Mouse (Mus musculus): Measurements from ENCODE around the gene Rapgefl1. TPM values are rescaled to one million over a fixed set of nuclear protein-coding genes. Genes with fewer than 3 reads are reported as not detected.
"Not testable (repeated sequence)": the region's sequence is repeated elsewhere in the genome, so short reads cannot be mapped to it uniquely, and the experiment has no call there.

The Rapgefl1 gene
- polyA plus RNA-seq, 1 experiment from 2014 or later: 12.9 TPM

DNA sequence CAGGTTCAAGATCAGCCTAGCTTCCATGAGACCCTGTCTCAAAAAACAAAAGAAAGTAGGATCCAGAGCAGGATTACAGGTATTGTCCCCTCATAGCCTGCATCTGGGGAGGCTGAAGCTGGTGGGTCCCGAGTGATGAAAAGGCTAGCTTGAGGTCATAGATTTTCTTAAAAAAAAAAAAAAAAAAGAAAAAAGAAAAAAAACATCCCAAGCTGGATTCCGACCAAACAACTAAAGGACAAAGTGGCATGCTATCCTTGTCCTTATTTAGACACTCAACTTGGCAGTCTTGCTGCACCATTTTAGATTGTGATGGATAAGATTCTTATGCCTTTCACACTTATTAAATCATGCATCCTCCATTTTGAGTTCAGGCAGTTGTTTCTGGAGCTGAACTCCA is 28.2 kb upstream of the Rapgefl1 start:
- Histone ChIP-seq H3K36me3 (replicated peaks; ENCODE audit: control insufficient read depth, insufficient read depth) (peaks cover 80% of the 10 kb centered on the region), H3K9me3 (ENCODE audit: control insufficient read depth, low read length) (no peaks in the 10 kb centered on the region), H3K27me3 (ENCODE audit: control insufficient read depth, insufficient read depth, low read length) (no peaks in the 10 kb centered on the region), H3K4me3 (replicated peaks; ENCODE audit: low read length) (no peak overlapping the region), H3K27ac (peak overlapping the region; percentile 95), H3K4me1 (replicated peaks; ENCODE audit: control insufficient read depth, insufficient read depth, low read length) (peaks cover 25% of the 10 kb centered on the region), H3K4me2 (replicated peaks) (peak overlapping the region; percentile 54), H3K9ac (peak overlapping the region; percentile 59; the same call in 1 of the 2 replicates)
- no peak for DNase-seq (ENCODE audit: low spot score)
- 75% methylated on average over 2 of the region's 2 CpGs for WGBS
- no peak for ATAC-seq (ENCODE audit: low FRiP score)

DNA sequence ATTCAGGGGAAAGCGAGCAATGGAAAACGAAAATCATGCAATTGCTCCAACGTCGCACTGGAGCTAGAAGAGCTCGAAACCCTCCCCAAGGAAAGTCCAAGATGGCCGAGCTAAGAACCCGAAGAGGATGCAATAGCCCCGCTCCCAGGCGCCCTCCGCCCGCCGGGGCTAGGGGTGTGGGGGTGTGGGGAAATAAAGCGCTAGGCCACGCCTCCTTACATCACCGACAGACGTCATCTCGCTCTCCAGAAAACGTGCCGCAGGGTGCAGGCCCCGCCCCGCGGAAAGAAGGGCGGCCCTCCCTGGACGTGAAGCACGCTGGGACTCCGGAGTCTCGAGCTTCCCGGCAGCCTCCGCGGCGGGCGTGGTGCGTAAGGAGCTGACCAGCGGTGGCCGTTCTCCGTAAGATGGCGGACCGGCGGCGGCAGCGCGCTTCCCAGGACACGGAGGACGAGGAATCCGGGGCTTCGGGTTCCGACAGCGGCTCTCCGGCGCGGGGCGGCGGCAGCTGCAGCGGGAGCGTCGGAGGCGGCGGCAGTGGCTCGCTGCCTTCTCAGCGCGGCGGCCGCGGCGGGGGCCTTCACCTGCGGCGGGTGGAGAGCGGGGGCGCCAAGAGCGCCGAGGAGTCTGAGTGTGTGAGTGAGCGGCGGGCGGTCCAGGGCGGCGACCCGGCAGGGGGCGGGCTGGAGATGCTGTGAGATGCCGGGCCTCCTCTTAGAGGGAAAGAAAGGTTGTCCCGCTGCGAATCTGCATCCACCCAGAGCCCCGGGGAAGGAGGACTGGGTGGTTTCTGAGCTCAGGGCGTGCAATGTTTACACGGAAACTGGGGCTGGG is 26.9 kb upstream of the Rapgefl1 start:
- Histone ChIP-seq H3K4me1 (replicated peaks; ENCODE audit: control insufficient read depth, insufficient read depth, low read length) (peaks cover 25% of the 10 kb centered on the region), H3K36me3 (replicated peaks; ENCODE audit: control insufficient read depth, insufficient read depth) (peaks cover 78% of the 10 kb centered on the region), H3K4me2 (replicated peaks) (peak overlapping the region; percentile 89), H3K9ac (peak overlapping the region; percentile 82), H3K9me3 (ENCODE audit: control insufficient read depth, low read length) (no peaks in the 10 kb centered on the region), H3K27ac (peak overlapping the region; percentile 95), H3K27me3 (ENCODE audit: control insufficient read depth, insufficient read depth, low read length) (no peaks in the 10 kb centered on the region), H3K4me3 (replicated peaks; ENCODE audit: low read length) (peak overlapping the region; percentile 78)
- under 1% methylated on average over 71 of the region's 84 CpGs for WGBS
- peak; percentile 98 for ATAC-seq (ENCODE audit: low FRiP score)
- DNase-seq (ENCODE audit: low spot score): peak; percentile 99

DNA sequence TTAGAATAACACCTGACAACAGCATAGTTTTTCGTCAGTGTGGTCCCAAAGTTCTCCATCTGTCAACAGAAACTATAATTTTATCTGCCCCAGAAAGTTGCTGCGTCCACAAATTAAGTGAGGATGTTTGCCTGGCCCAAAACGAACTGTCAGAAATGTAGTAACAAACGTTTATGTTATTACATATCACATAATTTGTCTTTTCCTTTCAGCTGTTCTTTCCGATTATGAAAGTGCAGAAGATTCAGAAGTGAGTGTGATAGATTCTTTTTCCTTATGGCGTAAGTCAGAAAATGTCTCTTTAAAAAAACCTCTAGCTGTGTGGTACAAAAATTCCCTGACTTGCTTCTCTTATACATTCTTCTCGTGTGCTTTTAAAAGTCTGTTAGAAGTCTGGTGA is 25.9 kb upstream of the Rapgefl1 start:
- Histone ChIP-seq H3K27me3 (ENCODE audit: control insufficient read depth, insufficient read depth, low read length) (no peaks in the 10 kb centered on the region), H3K4me3 (replicated peaks; ENCODE audit: low read length) (peak overlapping the region; percentile 78), H3K4me2 (replicated peaks) (peak overlapping the region; percentile 89), H3K36me3 (replicated peaks; ENCODE audit: control insufficient read depth, insufficient read depth) (peaks cover 75% of the 10 kb centered on the region), H3K9ac (peak overlapping the region; percentile 82), H3K27ac (peak overlapping the region; percentile 95), H3K4me1 (replicated peaks; ENCODE audit: control insufficient read depth, insufficient read depth, low read length) (peaks cover 25% of the 10 kb centered on the region), H3K9me3 (ENCODE audit: control insufficient read depth, low read length) (no peaks in the 10 kb centered on the region)
- 83% methylated on average over 7 of the region's 7 CpGs for WGBS
- DNase-seq (ENCODE audit: low spot score) (no peak), ATAC-seq (ENCODE audit: low FRiP score) (no peak)

DNA sequence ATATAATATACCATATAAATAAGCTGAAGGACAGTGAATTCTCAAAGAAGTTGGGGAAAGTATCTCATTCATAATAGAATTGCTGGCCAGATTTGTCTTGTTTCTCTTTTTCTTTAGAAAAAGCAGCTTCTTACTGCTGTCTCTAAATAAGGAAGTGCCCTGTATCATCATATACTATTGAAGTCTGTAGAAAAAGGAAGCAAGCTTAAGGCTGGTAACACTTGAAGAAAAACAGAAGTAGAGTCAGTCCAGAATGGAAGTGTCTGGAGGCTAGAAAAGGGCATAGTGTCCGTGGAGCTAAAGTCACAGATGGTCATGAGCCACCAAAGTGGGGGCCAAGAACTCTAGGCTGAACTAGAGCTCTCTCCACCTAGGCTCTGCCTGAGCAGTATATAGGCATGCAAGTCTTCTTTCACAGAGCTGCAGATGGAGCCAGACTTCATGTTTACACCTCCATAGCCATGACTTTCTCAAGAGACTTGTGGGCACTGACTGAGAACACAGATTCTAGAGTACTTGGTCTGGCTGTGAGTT is 19.8 kb upstream of the Rapgefl1 start:
- Histone ChIP-seq H3K27ac (no peak overlapping the region), H3K9ac (no peak overlapping the region), H3K9me3 (ENCODE audit: control insufficient read depth, low read length) (no peaks in the 10 kb centered on the region), H3K27me3 (ENCODE audit: control insufficient read depth, insufficient read depth, low read length) (no peaks in the 10 kb centered on the region), H3K36me3 (replicated peaks; ENCODE audit: control insufficient read depth, insufficient read depth) (peaks cover 91% of the 10 kb centered on the region), H3K4me1 (replicated peaks; ENCODE audit: control insufficient read depth, insufficient read depth, low read length) (peaks cover 3% of the 10 kb centered on the region; the same call in 1 of the 2 replicates), H3K4me2 (replicated peaks) (no peak overlapping the region), H3K4me3 (replicated peaks; ENCODE audit: low read length) (no peak overlapping the region)
- WGBS: 90% methylated on average over 1 of the region's 1 CpGs
- ATAC-seq (ENCODE audit: low FRiP score) (no peak), DNase-seq (ENCODE audit: low spot score) (no peak)

DNA sequence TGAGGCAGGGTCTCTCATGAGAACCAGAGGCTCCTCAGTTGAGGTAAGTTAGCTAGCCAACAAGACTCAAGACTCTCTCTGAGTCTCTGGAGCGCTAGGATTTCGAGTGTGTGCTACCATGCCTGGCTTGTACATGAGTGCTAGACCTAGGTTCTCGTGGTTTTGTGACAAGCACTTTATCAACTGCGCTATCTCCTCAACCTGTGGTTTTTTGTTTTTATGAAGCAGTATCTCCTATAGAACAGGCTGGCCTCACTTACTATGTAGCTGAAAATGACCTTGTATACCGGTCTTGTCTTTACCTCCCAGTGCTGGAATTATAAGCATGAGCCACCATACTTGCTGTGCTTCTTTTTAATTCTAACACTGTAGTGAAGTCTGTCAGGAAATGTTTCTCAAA is 15.6 kb upstream of the Rapgefl1 start:
- H3K9ac ChIP-seq: no peak overlapping the region
- H3K4me1 ChIP-seq (replicated peaks; ENCODE audit: control insufficient read depth, insufficient read depth, low read length): no peaks in the 10 kb centered on the region
- WGBS: 93% methylated on average over 5 of the region's 5 CpGs
- no peak overlapping the region for H3K27ac ChIP-seq
- H3K36me3 ChIP-seq (replicated peaks; ENCODE audit: control insufficient read depth, insufficient read depth): peaks cover 97% of the 10 kb centered on the region
- no peak overlapping the region for H3K4me3 ChIP-seq (replicated peaks; ENCODE audit: low read length)
- H3K4me2 ChIP-seq (replicated peaks): no peak overlapping the region
- DNase-seq (ENCODE audit: low spot score) (no peak), ATAC-seq (ENCODE audit: low FRiP score) (no peak)
- no peaks in the 10 kb centered on the region for H3K9me3 ChIP-seq (ENCODE audit: control insufficient read depth, low read length)
- H3K27me3 ChIP-seq (ENCODE audit: control insufficient read depth, insufficient read depth, low read length): no peaks in the 10 kb centered on the region

DNA sequence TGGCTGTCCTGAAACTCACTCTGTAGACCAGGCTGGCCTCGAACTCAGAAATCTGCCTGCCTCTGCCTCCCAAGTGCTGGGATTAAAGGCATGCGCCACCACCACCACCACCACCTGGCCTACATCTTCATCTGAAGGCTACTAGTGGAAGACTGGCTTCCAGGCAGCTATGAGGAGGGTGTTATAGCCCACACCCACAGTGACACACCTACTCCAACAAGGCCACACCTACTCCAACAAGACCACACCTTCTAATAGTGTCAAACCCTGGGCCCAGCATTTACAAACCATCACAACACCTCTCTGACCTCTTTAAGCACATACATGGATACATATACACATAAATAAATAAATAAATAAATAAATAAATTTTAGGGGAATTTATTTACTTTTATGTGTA is 10.5 kb upstream of the Rapgefl1 start:
- not testable (repeated sequence) for H3K27ac ChIP-seq; H3K9ac ChIP-seq; H3K4me3 ChIP-seq (replicated peaks; ENCODE audit: low read length); H3K4me1 ChIP-seq (replicated peaks; ENCODE audit: control insufficient read depth, insufficient read depth, low read length); H3K4me2 ChIP-seq (replicated peaks); ATAC-seq (ENCODE audit: low FRiP score); DNase-seq (ENCODE audit: low spot score); H3K9me3 ChIP-seq (ENCODE audit: control insufficient read depth, low read length); H3K27me3 ChIP-seq (ENCODE audit: control insufficient read depth, insufficient read depth, low read length)
- 96% methylated on average over 2 of the region's 2 CpGs for WGBS
- H3K36me3 ChIP-seq (replicated peaks; ENCODE audit: control insufficient read depth, insufficient read depth): peaks cover 97% of the 10 kb centered on the region

DNA sequence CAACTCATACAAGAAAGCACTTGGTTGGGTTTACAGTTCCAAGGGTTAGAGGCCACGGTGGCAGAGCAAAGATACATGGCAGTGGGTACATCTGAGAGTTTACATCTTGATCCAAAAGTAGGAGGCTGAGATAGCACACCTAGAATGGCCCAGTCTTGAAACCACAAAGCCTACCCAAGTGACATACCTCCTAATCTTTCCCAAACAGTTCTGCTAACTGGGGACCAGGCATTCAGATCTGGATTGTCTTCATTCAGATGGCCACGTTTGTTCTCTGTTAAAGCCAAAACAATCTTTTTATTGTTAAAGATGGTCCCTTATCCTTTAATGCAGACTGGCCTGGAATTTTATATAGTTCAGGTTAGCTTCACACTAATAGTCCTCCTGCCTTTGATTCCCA is 8.7 kb upstream of the Rapgefl1 start:
- H3K27ac ChIP-seq: no peak overlapping the region
- no peak overlapping the region for H3K4me2 ChIP-seq (replicated peaks)
- no peak overlapping the region for H3K4me3 ChIP-seq (replicated peaks; ENCODE audit: low read length)
- no peaks in the 10 kb centered on the region for H3K27me3 ChIP-seq (ENCODE audit: control insufficient read depth, insufficient read depth, low read length)
- ATAC-seq (ENCODE audit: low FRiP score) (no peak), DNase-seq (ENCODE audit: low spot score) (no peak)
- H3K4me1 ChIP-seq (replicated peaks; ENCODE audit: control insufficient read depth, insufficient read depth, low read length): no peaks in the 10 kb centered on the region
- no peaks in the 10 kb centered on the region for H3K9me3 ChIP-seq (ENCODE audit: control insufficient read depth, low read length)
- peaks cover 97% of the 10 kb centered on the region for H3K36me3 ChIP-seq (replicated peaks; ENCODE audit: control insufficient read depth, insufficient read depth)
- no peak overlapping the region for H3K9ac ChIP-seq
- WGBS: 91% methylated on average over 2 of the region's 2 CpGs

DNA sequence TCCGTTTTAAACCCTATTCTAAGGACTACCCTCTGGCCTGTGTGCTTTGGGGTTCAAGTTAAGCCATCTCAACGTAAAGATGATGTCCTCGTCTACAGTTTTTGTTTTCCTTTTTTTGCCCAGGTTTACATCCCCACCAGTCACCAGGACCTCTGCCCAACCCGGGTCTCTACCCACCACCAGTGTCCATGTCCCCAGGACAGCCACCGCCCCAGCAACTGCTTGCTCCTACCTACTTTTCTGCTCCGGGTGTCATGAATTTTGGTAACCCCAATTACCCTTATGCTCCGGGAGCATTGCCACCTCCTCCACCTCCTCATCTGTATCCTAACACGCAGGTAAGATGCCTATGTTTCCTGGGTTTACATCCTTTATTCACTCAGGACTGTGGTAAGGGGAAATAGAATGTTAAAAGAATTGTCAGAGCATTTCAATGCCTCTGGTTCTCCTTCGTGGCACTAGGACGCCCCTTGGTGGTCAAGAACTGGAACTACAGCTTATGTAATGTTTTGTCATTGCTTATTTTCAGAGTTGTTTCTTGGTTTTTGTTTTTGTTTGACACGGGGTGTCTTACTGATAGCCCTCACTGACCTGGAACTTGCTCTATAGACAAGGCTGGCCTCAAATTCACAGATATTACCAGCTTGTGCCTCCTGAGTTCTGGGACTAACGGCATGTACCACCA is 7.4 kb upstream of the Rapgefl1 start:
- Histone ChIP-seq H3K4me2 (replicated peaks) (no peak overlapping the region), H3K27ac (no peak overlapping the region), H3K27me3 (ENCODE audit: control insufficient read depth, insufficient read depth, low read length) (no peaks in the 10 kb centered on the region), H3K9ac (no peak overlapping the region), H3K9me3 (ENCODE audit: control insufficient read depth, low read length) (no peaks in the 10 kb centered on the region), H3K4me3 (replicated peaks; ENCODE audit: low read length) (no peak overlapping the region), H3K36me3 (replicated peaks; ENCODE audit: control insufficient read depth, insufficient read depth) (peaks cover 97% of the 10 kb centered on the region), H3K4me1 (replicated peaks; ENCODE audit: control insufficient read depth, insufficient read depth, low read length) (no peaks in the 10 kb centered on the region)
- DNase-seq (ENCODE audit: low spot score): no peak
- no peak for ATAC-seq (ENCODE audit: low FRiP score)
- WGBS: 76% methylated on average over 12 of the region's 12 CpGs

DNA sequence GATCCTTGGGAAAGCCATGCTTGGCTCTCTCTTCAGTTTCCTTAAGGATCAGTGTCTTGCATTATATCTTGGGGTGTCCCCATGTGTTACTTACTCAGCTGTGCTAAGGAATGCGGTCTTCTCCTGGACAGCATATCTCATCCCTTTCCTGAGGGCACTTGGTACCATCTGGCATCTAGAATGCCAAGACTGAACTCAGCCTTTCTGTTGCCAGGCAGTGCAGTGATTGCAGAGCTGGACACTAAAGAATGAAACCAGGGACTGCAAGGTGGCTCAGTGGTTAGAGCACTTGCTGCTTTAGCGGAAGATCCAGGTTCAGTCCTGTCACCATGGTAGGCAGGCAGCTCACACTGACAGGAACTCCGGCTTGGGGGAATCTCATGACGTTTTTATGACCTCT is 6.7 kb upstream of the Rapgefl1 start:
- peaks cover 97% of the 10 kb centered on the region for H3K36me3 ChIP-seq (replicated peaks; ENCODE audit: control insufficient read depth, insufficient read depth)
- H3K9me3 ChIP-seq (ENCODE audit: control insufficient read depth, low read length): no peaks in the 10 kb centered on the region
- no peak overlapping the region for H3K4me2 ChIP-seq (replicated peaks)
- H3K27ac ChIP-seq: no peak overlapping the region
- no peaks in the 10 kb centered on the region for H3K27me3 ChIP-seq (ENCODE audit: control insufficient read depth, insufficient read depth, low read length)
- no peak for DNase-seq (ENCODE audit: low spot score)
- no peak overlapping the region for H3K9ac ChIP-seq
- ATAC-seq (ENCODE audit: low FRiP score): no peak
- no peaks in the 10 kb centered on the region for H3K4me1 ChIP-seq (replicated peaks; ENCODE audit: control insufficient read depth, insufficient read depth, low read length)
- WGBS: 79% methylated on average over 4 of the region's 4 CpGs
- no peak overlapping the region for H3K4me3 ChIP-seq (replicated peaks; ENCODE audit: low read length)

Data from hindbrain, embryonic 14.5 days (tissue).